Mouse (Mus musculus): ENCODE results near the gene Hist2h2aa2. TPM values are rescaled to one million over a fixed set of nuclear protein-coding genes. Genes with fewer than 3 reads are reported as not detected.

The Hist2h2aa2 gene
- polyA plus RNA-seq, 1 experiment from 2014 or later = 86.4 TPM

- Histone ChIP-seq H3K9me3 (replicated peaks) (peaks cover 4% of the 10 kb centered on the region), H3K4me3 (replicated peaks) (no peak overlapping the region), H3K27ac (no peak overlapping the region), H3K4me1 (replicated peaks) (peaks cover 15% of the 10 kb centered on the region), H3K36me3 (peaks cover 6% of the 10 kb centered on the region; the same call in 1 of the 2 replicates), H3K4me2 (no peak overlapping the region), H3K27me3 (peaks cover 11% of the 10 kb centered on the region; the same call in 1 of the 2 replicates), H3K9ac (no peak overlapping the region)
- ATAC-seq (ENCODE audit: low read depth) (no peak), DNase-seq (no peak)
- WGBS (ENCODE audit: insufficient replicate concordance) = 55% methylated on average over 12 of the region's 12 CpGs
Measured at GRCm38 (mm10) chr3:96192977-96193376, 47.1 kb downstream of the Hist2h2aa2 start.

Small RNA genes within 50 kb of the gene (microRNA-seq; reads per million reads assigned to microRNA genes)
- gene Gm44492 (2.1 reads per million), gene Gm47311 (not detected), gene Gm47313 (not detected)

Other genes starting within 250 kb of the Hist2h2aa2 start
- 6.9 and 7.8 TPM in 2 replicates for gene Plekho1, start 244.3 kb downstream of the Hist2h2aa2 start, polyA plus RNA-seq (2015; fragmentation: Nextera tagmentation; extraction: Ambion mirVana)
- gene Vps45, start 181.8 kb downstream of the Hist2h2aa2 start, polyA plus RNA-seq (2015; fragmentation: Nextera tagmentation; extraction: Ambion mirVana) = 17.3 and 17.7 TPM in 2 replicates
- gene Otud7b, start 135.7 kb downstream of the Hist2h2aa2 start, polyA plus RNA-seq (2015; fragmentation: Nextera tagmentation; extraction: Ambion mirVana) = 11.3 and 11.4 TPM in 2 replicates
- 1.9 and 2.2 TPM in 2 replicates for gene Mtmr11, start 78.3 kb downstream of the Hist2h2aa2 start, polyA plus RNA-seq (2015; fragmentation: Nextera tagmentation; extraction: Ambion mirVana)
- gene Sf3b4, start 67.9 kb downstream of the Hist2h2aa2 start, polyA plus RNA-seq (2015; fragmentation: Nextera tagmentation; extraction: Ambion mirVana) = 103 and 110 TPM in 2 replicates
- gene Sv2a, start 59.1 kb downstream of the Hist2h2aa2 start, polyA plus RNA-seq (2015; fragmentation: Nextera tagmentation; extraction: Ambion mirVana) = 0.44 and 0.49 TPM in 2 replicates
- gene Bola1, start 20.6 kb downstream of the Hist2h2aa2 start, polyA plus RNA-seq (2015; fragmentation: Nextera tagmentation; extraction: Ambion mirVana) = 50.7 and 56.1 TPM in 2 replicates
- 0.85 TPM in 1 of 2 replicates, not detected in the other for gene Hist2h2ab, start 20.4 kb downstream of the Hist2h2aa2 start, polyA plus RNA-seq (2015; fragmentation: Nextera tagmentation; extraction: Ambion mirVana)
- gene Hist2h2ac, start 19.4 kb downstream of the Hist2h2aa2 start, polyA plus RNA-seq (2015; fragmentation: Nextera tagmentation; extraction: Ambion mirVana) = 12.9 and 19.8 TPM in 2 replicates
- 5.4 and 7.9 TPM in 2 replicates for gene Hist2h2be, start 19.2 kb downstream of the Hist2h2aa2 start, polyA plus RNA-seq (2015; fragmentation: Nextera tagmentation; extraction: Ambion mirVana)
- 9.8 and 20.7 TPM in 2 replicates for gene Hist2h3c2, start 1.1 kb downstream of the Hist2h2aa2 start, polyA plus RNA-seq (2015; fragmentation: Nextera tagmentation; extraction: Ambion mirVana)
- 26.9 and 40.6 TPM in 2 replicates for gene Hist2h2aa1, start 5.2 kb upstream of the Hist2h2aa2 start, polyA plus RNA-seq (2015; fragmentation: Nextera tagmentation; extraction: Ambion mirVana)
- 2.3 TPM in 2 replicates for gene Hist2h3c1, start 6.4 kb upstream of the Hist2h2aa2 start, polyA plus RNA-seq (2015; fragmentation: Nextera tagmentation; extraction: Ambion mirVana)
- 15.2 and 44.8 TPM in 2 replicates for gene Hist2h4, start 23.0 kb upstream of the Hist2h2aa2 start, polyA plus RNA-seq (2015; fragmentation: Nextera tagmentation; extraction: Ambion mirVana)
- gene Hist2h3b, start 28.4 kb upstream of the Hist2h2aa2 start, polyA plus RNA-seq (2015; fragmentation: Nextera tagmentation; extraction: Ambion mirVana) = 89.3 and 159 TPM in 2 replicates
- gene Hist2h2bb, start 29.5 kb upstream of the Hist2h2aa2 start, polyA plus RNA-seq (2015; fragmentation: Nextera tagmentation; extraction: Ambion mirVana) = 23.7 and 25.8 TPM in 2 replicates
- 3.0 and 4.6 TPM in 2 replicates for gene Fcgr1, start 53.7 kb upstream of the Hist2h2aa2 start, polyA plus RNA-seq (2015; fragmentation: Nextera tagmentation; extraction: Ambion mirVana)
- gene BC107364, start 212.0 kb upstream of the Hist2h2aa2 start, polyA plus RNA-seq (2015; fragmentation: Nextera tagmentation; extraction: Ambion mirVana) = not detected in 2 replicates

All from liver, embryonic 13.5 days (tissue).